Mouse (Mus musculus) spleen, adult 12 weeks (tissue): ENCODE measurements around the gene Masp1.

Source experiments
- DNase-seq: peaks from one replicate; pipeline ENCODE4 v3.0.0; 2022; ENCODE audit warnings: low spot score

The Masp1 gene

GRCm38 (mm10) chr16:23511166-23511935 lies 9.3 kb downstream of the Masp1 start:
- DNase-seq = no peak

GRCm38 (mm10) chr16:23505904-23506687 lies 14.5 kb downstream of the Masp1 start:
- DNase-seq = no peak

GRCm38 (mm10) chr16:23504320-23504744 lies 16.3 kb downstream of the Masp1 start:
- DNase-seq = no peak

- DNase-seq = no peak
These were observed 17.3 kb downstream of the Masp1 start for GRCm38 (mm10) chr16:23503351-23503750.

GRCm38 (mm10) chr16:23502478-23502877 lies 18.1 kb downstream of the Masp1 start:
- no peak for DNase-seq

GRCm38 (mm10) chr16:23501288-23501687 lies 19.3 kb downstream of the Masp1 start:
- no peak for DNase-seq

- no peak for DNase-seq
These were observed 20.1 kb downstream of the Masp1 start for GRCm38 (mm10) chr16:23500558-23500957.

GRCm38 (mm10) chr16:23498691-23499131 lies 21.9 kb downstream of the Masp1 start:
- DNase-seq = no peak

GRCm38 (mm10) chr16:23497881-23498280 lies 22.7 kb downstream of the Masp1 start:
- no peak for DNase-seq

- DNase-seq = no peak
These were observed 23.2 kb downstream of the Masp1 start for GRCm38 (mm10) chr16:23497440-23497839.

GRCm38 (mm10) chr16:23496245-23496924 lies 24.2 kb downstream of the Masp1 start:
- DNase-seq = no peak

GRCm38 (mm10) chr16:23492783-23493182 lies 27.8 kb downstream of the Masp1 start:
- DNase-seq = no peak

- DNase-seq = no peak
These were observed 37.3 kb downstream of the Masp1 start for GRCm38 (mm10) chr16:23483292-23483691.

- DNase-seq = no peak
These were observed 37.8 kb downstream of the Masp1 start for GRCm38 (mm10) chr16:23482846-23483245.

- DNase-seq = no peak
These were observed 38.4 kb downstream of the Masp1 start for GRCm38 (mm10) chr16:23482218-23482617.

- no peak for DNase-seq
These were observed 40.6 kb downstream of the Masp1 start for GRCm38 (mm10) chr16:23479872-23480603.

GRCm38 (mm10) chr16:23476598-23476997 lies 44.0 kb downstream of the Masp1 start:
- DNase-seq = no peak

GRCm38 (mm10) chr16:23475651-23476050 lies 45.0 kb downstream of the Masp1 start:
- DNase-seq = no peak

- DNase-seq = no peak
These were observed 48.6 kb downstream of the Masp1 start for GRCm38 (mm10) chr16:23472046-23472445.

GRCm38 (mm10) chr16:23471551-23471950 lies 49.1 kb downstream of the Masp1 start:
- no peak for DNase-seq

GRCm38 (mm10) chr16:23463671-23464347 lies 56.8 kb downstream of the Masp1 start:
- DNase-seq = no peak
